Mouse (Mus musculus): ENCODE measurements around the gene Sh3kbp1. TPM values are rescaled to one million over a fixed set of nuclear protein-coding genes. Genes with fewer than 3 reads are reported as not detected.

Sh3kbp1 gene
- total and polyA plus RNA-seq, 3 experiments = 18.6 to 37.7 TPM; not detected in 1

DNA sequence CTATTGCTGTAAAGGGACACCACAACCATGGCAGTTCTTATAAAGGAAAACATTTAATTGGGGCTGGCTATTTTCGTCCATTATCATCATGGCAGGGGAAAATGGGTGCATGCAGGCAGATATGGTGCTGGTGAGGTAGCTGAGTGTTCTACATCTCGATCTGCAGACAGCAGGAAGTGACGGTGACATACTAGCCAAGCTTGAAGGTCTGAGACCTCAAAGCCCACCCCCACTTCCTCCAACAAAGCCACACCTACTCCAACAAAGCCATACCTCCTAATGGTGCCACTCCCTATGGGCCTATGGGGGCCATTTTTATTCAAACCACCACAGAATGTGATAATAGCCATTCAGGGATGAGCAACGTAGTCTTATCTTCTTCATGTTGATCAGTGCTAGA, 59.8 kb downstream of the Sh3kbp1 start:
- no peaks in the 10 kb centered on the region for H3K27me3 ChIP-seq (ENCODE audit: control insufficient read depth in 1 of 2, insufficient read depth in 2 of 2, low read length in 2 of 2)
- H3K27ac ChIP-seq (ENCODE audit: control insufficient read depth, low read depth, low read length) = no peak overlapping the region; the same call in 1 of the 2 replicates
- H3K9ac ChIP-seq (ENCODE audit: control insufficient read depth, low read depth, low read length, poor library complexity, severe bottlenecking) = no peak overlapping the region
- H3K4me1 ChIP-seq (ENCODE audit: control insufficient read depth in 1 of 2, insufficient read depth in 2 of 2, low read length in 2 of 2) = peaks cover 18 to 26% of the 10 kb centered on the region in 2 experiments
- H3K4me3 ChIP-seq (ENCODE audit: control insufficient read depth in 1 of 2, insufficient read depth in 1 of 2, low read depth in 2 of 2, low read length in 2 of 2) = no peak overlapping the region
- peaks cover 0 to 19% of the 10 kb centered on the region in 2 experiments; a peak in 2 of 4 replicates for H3K36me3 ChIP-seq (ENCODE audit: control insufficient read depth in 1 of 2, insufficient read depth in 2 of 2, low read length in 2 of 2)
- peak; percentile 57 for DNase-seq (ENCODE audit: low read depth, low spot score)
- no peaks in the 10 kb centered on the region for H3K9me3 ChIP-seq (replicated peaks; ENCODE audit: insufficient read depth, low read length)
- TF ChIP-seq TAL1 (IDR thresholded peaks at IDR 0.05; ENCODE audit: low read length) (no peak), MXI1 (IDR thresholded peaks at IDR 0.05; ENCODE audit: low read depth, low read length) (no peak), POLR2AphosphoS5 (IDR thresholded peaks at IDR 0.05; ENCODE audit: borderline replicate concordance, low read depth, low read length) (no peak), BHLHE40 (IDR thresholded peaks at IDR 0.05; ENCODE audit: borderline replicate concordance, low read depth, low read length) (no peak), CTCF (IDR thresholded peaks at IDR 0.05 in 2 of 3, conservative IDR thresholded peaks at IDR 0.05 in 1 of 3; ENCODE audit: control insufficient read depth in 1 of 3, insufficient read depth in 1 of 3, low read depth in 2 of 3, low read length in 3 of 3, poor library complexity in 1 of 3, severe bottlenecking in 1 of 3) (no peak), MAX (IDR thresholded peaks at IDR 0.05; ENCODE audit: low read length) (no peak), ETS1 (IDR thresholded peaks at IDR 0.05; ENCODE audit: low read depth, low read length) (no peak), RCOR1 (IDR thresholded peaks at IDR 0.05; ENCODE audit: low read depth, low read length) (no peak), ELF1 (IDR thresholded peaks at IDR 0.05; ENCODE audit: low read depth, low read length) (no peak), GABPA (IDR thresholded peaks at IDR 0.05; ENCODE audit: low read depth, low read length) (no peak), TBP (IDR thresholded peaks at IDR 0.05; ENCODE audit: low read depth, low read length) (no peak), SIN3A (IDR thresholded peaks at IDR 0.05; ENCODE audit: low read length) (no peak), GATA1 (IDR thresholded peaks at IDR 0.05; ENCODE audit: low read depth, low read length) (no peak), E2F4 (IDR thresholded peaks at IDR 0.05; ENCODE audit: borderline replicate concordance, low read depth, low read length) (no peak), ZNF384 (IDR thresholded peaks at IDR 0.05; ENCODE audit: low read depth, low read length) (no peak)
- H3K79me2 ChIP-seq (ENCODE audit: control insufficient read depth, insufficient read depth, low read length, poor library complexity) = no peaks in the 10 kb centered on the region

DNA sequence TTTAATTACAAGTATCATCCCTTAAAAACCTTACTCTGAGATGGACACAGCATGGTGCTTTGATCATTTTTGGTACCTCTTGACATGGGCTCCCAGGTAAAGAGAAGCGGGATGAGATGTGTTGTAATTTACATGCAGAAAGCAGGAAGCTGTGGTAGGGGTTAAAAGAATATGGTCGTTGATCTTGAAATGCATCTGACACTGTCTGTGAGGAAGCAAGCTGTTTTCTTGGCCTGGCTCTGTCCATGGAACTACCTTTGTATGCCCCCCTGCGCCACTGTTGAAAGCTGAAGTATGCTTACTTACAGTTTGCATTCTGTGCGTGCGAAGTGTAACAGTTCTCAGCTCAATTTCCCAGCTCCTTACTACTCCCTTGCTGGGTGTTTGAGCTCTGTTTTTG, 61.6 kb downstream of the Sh3kbp1 start:
- Histone ChIP-seq H3K27me3 (ENCODE audit: control insufficient read depth in 1 of 2, insufficient read depth in 2 of 2, low read length in 2 of 2) (no peaks in the 10 kb centered on the region), H3K27ac (ENCODE audit: control insufficient read depth, low read depth, low read length) (no peak overlapping the region), H3K4me1 (ENCODE audit: control insufficient read depth in 1 of 2, insufficient read depth in 2 of 2, low read length in 2 of 2) (peaks cover 18 to 26% of the 10 kb centered on the region in 2 experiments), H3K79me2 (ENCODE audit: control insufficient read depth, insufficient read depth, low read length, poor library complexity) (no peaks in the 10 kb centered on the region), H3K9ac (ENCODE audit: control insufficient read depth, low read depth, low read length, poor library complexity, severe bottlenecking) (no peak overlapping the region), H3K4me3 (ENCODE audit: control insufficient read depth in 1 of 2, insufficient read depth in 1 of 2, low read depth in 2 of 2, low read length in 2 of 2) (no peak overlapping the region), H3K36me3 (ENCODE audit: control insufficient read depth in 1 of 2, insufficient read depth in 2 of 2, low read length in 2 of 2) (peaks cover 0 to 19% of the 10 kb centered on the region in 2 experiments; a peak in 2 of 4 replicates), H3K9me3 (replicated peaks; ENCODE audit: insufficient read depth, low read length) (no peaks in the 10 kb centered on the region)
- TF ChIP-seq GABPA (IDR thresholded peaks at IDR 0.05; ENCODE audit: low read depth, low read length) = no peak
- no peak for TF ChIP-seq GATA1 (IDR thresholded peaks at IDR 0.05; ENCODE audit: low read depth, low read length)
- no peak for TF ChIP-seq NRF1 (IDR thresholded peaks at IDR 0.05; ENCODE audit: insufficient read depth, low read depth, low read length, poor library complexity, severe bottlenecking)
- no peak for TF ChIP-seq SIN3A (IDR thresholded peaks at IDR 0.05; ENCODE audit: low read length)
- no peak for TF ChIP-seq USF2 (IDR thresholded peaks at IDR 0.05; ENCODE audit: borderline replicate concordance in 1 of 2, insufficient read depth in 1 of 2, low read depth in 1 of 2, low read length in 2 of 2)
- TF ChIP-seq ZC3H11A (IDR thresholded peaks at IDR 0.05; ENCODE audit: low read depth, low read length) = no peak
- TF ChIP-seq ELF1 (IDR thresholded peaks at IDR 0.05; ENCODE audit: low read depth, low read length) = no peak
- TF ChIP-seq JUND (IDR thresholded peaks at IDR 0.05; ENCODE audit: low read depth, low read length) = no peak
- TF ChIP-seq ETS1 (IDR thresholded peaks at IDR 0.05; ENCODE audit: low read depth, low read length) = no peak
- DNase-seq (ENCODE audit: low read depth, low spot score) = no peak
